Mouse (Mus musculus) lung, adult 2 months (tissue): ENCODE measurements around the gene Hmgb3. TPM values are rescaled to one million over a fixed set of nuclear protein-coding genes. Genes with fewer than 3 reads are reported as not detected.
A peak's percentile ranks its signal among the peaks of the same experiment; 100 is the strongest.

ENCODE experiments used
- DNase-seq: peaks from one replicate; pipeline ENCODE4 v3.0.0; 2022
- H3K4me1 ChIP-seq: fragments of 200-500 bp; 2 replicates; pipeline ENCODE4 v1.6.1; 2011; ENCODE audit warnings: low read length; ENCODE audit not compliant: control insufficient read depth, insufficient read depth
- H3K4me3 ChIP-seq: fragments of 200-500 bp; replicated peaks from 2 replicates; pipeline ENCODE3; 2011; ENCODE audit warnings: low read depth, mild to moderate bottlenecking, control low read depth, low read length; ENCODE audit errors: extremely low read depth
- CTCF ChIP-seq: fragments of 200-500 bp; IDR thresholded peaks from 2 replicates; pipeline ENCODE4 v1.5.1; 2011; ENCODE audit warnings: mild to moderate bottlenecking, low read length, control low read depth; ENCODE audit not compliant: insufficient read depth
- POLR2A ChIP-seq: fragments of 200-500 bp; IDR thresholded peaks from 2 replicates; pipeline ENCODE4 v1.6.1; 2011; ENCODE audit warnings: low read depth, mild to moderate bottlenecking, control low read depth, low read length, borderline replicate concordance; ENCODE audit errors: extremely low read depth
- WGBS: fragments of 180-500 bp; shearing (Covaris S2); methylation state at CpG from one replicate; pipeline ENCODE4 v1.1.7; 2018; 5-methylcytosine and 5-hydroxymethylcytosine counted together
- polyA plus RNA-seq: library from polyadenylated mRNA; depleted of rRNA; stranded (reverse); fragments of >200 nt; gene quantifications from 2 replicates; pipeline ENCODE4 v1.2.3, GENCODE M21; 2012

The Hmgb3 gene
- polyA plus RNA-seq, 1 experiment, result 9.2 TPM

DNA sequence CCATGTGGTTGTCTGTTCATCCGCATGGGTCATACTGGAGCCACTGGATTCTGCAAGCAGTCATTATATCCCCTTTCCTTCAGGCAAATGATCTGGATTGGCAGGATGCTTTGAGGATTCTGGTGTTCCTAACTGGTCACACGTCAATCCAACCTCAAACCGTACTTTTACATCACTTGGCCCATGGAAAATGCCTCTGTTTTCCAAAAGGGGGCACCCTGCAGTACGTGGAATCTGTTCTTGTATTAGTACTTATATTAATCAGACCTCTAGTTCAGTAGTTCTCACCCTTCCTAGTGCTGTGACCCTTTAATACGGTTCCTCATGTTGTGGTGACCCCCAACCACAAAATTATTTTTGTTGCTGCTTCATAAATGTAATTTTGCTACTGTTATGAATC, 21.6 kb upstream of the Hmgb3 start:
- Histone ChIP-seq H3K4me3 (no peak overlapping the region), H3K4me1 (no peaks in the 10 kb centered on the region)
- no peak for TF ChIP-seq CTCF
- no peak for TF ChIP-seq POLR2A
- 59% methylated on average over 5 of the region's 5 CpGs for WGBS
- no peak for DNase-seq

DNA sequence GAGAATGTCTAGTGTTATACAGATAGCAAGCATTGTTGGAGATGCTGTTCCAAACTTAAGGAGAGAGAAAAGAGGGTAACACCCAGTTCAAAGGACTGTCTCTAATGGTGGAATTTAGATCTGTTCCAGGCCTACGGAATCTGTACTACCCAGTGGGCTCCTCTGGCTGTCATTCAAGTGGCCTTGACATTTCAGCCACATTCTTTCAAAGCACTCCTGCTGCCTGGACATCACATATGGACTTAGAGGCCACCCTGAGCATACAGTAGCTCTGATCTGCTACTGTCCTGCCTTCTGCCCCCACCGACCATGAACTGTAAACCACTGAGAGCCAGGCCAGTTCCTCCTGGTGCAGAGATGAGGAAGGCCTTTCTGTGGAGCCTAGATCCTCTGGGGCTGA, 17.9 kb upstream of the Hmgb3 start:
- WGBS, result 72% methylated on average over 2 of the region's 2 CpGs
- Histone ChIP-seq H3K4me3 (no peak overlapping the region), H3K4me1 (no peaks in the 10 kb centered on the region)
- no peak for DNase-seq
- TF ChIP-seq POLR2A (no peak), CTCF (no peak)

DNA sequence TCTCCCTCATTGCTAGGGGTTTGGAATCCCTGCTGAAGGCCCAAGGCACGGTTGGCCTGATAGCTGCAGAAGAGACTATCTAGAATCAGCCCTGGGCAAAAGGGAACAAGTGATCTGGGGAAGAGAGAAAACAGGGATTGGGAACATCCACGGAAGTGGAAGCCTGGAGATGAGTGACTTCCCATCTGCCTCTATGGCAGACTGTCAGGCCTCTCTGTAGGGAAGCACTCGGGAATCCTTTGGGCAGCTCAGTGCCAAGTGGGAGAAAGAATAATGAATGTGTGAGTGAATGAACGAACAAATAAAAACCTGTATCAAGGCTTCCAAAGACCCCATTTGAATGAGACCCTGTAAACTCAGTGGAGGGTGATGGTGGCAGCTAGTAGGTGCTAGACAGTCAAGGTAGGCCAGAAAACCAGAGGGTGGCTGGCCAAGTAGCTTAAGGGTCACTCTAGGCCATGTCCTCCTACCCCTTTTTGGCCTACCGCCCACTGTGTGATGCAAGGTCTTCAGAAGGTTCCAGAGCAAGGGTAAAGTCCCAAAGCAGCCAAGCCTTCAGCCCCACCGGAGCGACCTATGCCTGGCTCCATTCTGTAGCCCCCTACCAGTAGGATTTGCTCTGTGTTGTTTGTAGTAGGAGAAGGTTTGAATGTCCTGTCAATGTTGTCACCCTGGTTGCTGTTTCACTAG, 14.8 kb upstream of the Hmgb3 start:
- DNase-seq, result peak; percentile 9
- TF ChIP-seq CTCF (no peak), POLR2A (no peak)
- WGBS, result 67% methylated on average over 7 of the region's 7 CpGs
- no peak overlapping the region for H3K4me3 ChIP-seq
- H3K4me1 ChIP-seq, result no peaks in the 10 kb centered on the region

DNA sequence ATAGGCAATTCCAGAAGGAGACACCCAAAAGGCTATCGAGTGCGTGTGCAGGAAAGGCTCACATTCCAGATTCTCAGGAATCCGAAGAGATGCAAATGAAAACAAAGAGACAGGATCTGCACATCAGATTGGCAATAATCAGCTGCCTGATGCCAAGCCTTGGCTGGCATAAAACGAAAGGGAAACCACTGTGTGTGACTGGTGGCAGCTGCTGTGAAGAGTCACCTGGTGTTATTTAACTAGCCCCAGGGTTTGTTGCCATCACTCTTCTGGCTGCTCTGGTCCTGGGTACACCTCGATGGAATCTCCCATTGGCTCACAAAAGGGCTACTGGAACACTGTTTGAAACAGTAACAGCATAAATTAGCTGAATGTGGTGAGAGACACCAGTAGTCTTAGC, 11.0 kb upstream of the Hmgb3 start:
- whole genome bisulfite sequencing, result 45% methylated on average over 5 of the region's 5 CpGs
- Histone ChIP-seq H3K4me3 (no peak overlapping the region), H3K4me1 (no peaks in the 10 kb centered on the region)
- TF ChIP-seq CTCF (no peak), POLR2A (no peak)
- no peak for DNase-seq

DNA sequence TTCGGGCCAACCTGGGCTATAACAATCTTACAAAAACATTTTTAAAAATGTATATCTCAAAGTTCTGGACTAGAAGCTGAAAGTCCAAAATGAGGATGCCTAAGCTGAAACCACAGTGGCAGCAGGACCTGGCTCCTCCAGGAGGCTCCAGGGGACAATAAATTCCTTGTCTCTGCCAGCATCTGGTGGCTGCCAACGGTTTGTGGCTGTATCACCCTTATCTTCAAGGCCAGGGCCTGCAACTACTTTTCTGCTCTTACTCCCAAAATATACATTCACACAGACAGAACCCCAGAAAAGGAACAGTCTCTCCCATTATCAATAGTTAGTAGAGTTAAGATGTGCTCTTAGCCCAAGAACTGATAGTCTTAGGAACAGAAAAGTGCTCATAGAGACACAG, 10.6 kb upstream of the Hmgb3 start:
- WGBS, result 63% methylated on average over 2 of the region's 2 CpGs
- H3K4me1 ChIP-seq, result no peaks in the 10 kb centered on the region
- H3K4me3 ChIP-seq, result no peak overlapping the region
- DNase-seq, result no peak
- TF ChIP-seq POLR2A (no peak), CTCF (no peak)

DNA sequence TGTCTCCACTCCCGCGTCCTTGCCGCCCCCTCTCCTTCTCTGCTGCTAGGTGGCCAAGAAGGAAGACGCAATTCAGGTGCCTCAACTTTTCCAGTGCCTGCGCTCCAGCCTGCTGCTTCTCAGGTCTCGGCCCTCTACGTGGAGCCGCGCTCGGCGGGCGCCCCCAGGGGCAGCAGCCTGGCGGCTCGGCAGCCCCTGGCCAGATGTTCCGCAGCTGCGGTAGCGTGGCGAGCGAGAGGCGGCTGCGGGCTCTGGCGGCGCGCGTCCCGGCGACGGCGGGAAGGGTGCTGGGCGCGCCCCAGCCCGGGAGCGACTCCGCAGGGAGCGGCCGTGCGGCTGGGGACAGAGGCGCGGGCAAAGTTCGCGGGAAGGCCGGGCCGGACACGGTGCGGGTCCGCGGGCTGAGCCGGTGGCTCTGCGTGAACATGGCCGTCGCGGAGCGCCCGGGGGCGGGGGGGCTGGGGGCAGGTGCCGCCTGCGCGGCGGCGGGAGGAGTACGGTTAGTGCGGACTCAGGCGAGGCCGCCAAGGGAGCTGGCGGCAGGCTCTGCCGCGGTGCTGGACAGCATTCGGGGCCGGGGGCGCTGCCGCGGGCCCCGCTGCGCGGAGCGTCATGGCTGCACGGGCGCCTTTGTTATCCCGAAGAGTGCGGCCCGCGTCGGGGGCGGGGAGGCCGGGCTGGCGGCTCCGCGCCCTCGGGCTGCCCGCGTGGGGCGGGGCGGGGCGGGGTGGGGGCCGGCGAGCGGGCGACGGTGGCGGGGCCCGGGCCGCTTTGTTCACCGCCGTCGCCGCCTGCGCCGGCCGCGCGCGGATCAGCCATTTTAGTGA, 610 bp downstream of the Hmgb3 start:
- H3K4me3 ChIP-seq, result peak overlapping the region; percentile 78
- DNase-seq, result peak; percentile 27
- no peaks in the 10 kb centered on the region for H3K4me1 ChIP-seq
- TF ChIP-seq POLR2A (no peak), CTCF (no peak)
- WGBS, result 47% methylated on average over 96 of the region's 112 CpGs

DNA sequence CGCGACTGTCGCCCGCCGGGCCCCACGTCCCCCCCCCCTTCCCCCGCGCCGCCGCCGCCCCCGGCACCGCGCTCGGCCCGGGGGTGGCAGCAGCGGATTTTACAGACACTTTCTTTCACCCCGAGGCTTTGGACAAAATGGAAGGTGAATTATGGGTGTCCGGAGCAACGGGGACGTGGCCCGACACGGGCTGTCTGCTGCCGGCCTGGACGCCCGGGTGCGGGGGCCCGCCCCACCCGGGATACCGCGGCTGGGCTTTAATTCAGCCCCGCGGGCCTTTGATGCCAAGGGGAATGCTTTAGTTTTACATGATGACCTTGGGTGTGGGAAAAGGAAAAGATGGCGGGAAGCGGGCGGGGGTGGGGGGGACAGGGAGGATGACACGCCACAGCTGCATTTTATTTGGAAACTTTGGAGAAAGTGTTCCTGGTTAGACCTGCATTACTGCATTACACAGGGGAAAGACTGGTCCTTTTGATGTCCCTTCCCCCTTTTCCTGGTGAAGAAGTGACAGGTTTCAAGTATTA, 1.3 kb downstream of the Hmgb3 start:
- TF ChIP-seq CTCF (no peak), POLR2A (no peak)
- WGBS, result 33% methylated on average over 32 of the region's 37 CpGs
- no peak for DNase-seq
- peak overlapping the region; percentile 10 for H3K4me3 ChIP-seq
- no peaks in the 10 kb centered on the region for H3K4me1 ChIP-seq

DNA sequence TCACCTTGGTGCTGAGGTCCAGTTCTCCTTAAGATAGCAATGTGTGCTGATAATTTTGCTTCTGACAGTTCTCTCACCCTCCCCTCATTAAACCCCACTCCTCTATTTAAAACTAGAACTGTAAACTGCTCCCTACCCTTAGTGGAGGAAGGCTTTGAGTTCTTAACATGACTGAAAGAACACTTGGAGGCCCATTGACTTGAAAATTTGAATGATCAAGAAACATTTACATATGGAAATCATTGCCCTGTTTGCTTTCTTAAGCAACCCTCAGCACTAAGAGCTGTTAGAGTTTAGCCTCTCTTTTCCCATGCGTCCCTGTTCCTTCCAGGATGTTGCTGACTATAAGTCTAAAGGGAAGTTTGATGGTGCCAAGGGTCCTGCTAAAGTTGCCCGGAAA, 3.6 kb downstream of the Hmgb3 start:
- TF ChIP-seq POLR2A (no peak), CTCF (no peak)

DNA sequence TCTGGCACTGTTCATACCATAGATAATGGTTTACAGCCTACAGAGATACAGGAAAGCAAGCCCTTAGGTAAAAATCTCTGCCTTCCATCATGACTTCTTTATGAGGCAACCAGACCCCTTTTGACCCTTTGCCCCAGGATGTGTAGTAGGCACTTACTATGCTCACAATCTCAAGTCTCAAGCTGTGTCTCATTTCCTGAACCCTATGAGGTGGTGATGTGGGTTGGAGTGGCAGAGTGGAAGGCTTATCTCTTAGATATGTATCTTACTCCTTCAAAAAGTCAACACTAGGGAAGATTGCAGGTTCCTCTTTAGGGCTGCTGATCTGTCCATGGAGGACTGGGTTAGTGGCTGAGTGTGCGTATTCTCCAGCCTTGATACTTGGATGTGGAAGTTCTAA, 5.1 kb downstream of the Hmgb3 start:
- no peak for DNase-seq
- H3K4me3 ChIP-seq, result no peak overlapping the region
- H3K4me1 ChIP-seq, result no peaks in the 10 kb centered on the region
- WGBS, result 89% methylated on average over 1 of the region's 1 CpGs
- TF ChIP-seq CTCF (no peak), POLR2A (no peak)

More for the DNA sequence above, 3.6 kb downstream of the Hmgb3 start:
- H3K4me3 ChIP-seq, result no peak overlapping the region
- WGBS, result 67% methylated on average over 2 of the region's 2 CpGs
- H3K4me1 ChIP-seq, result no peaks in the 10 kb centered on the region
- no peak for DNase-seq
